Mouse (Mus musculus) adrenal gland, adult (tissue): ENCODE data around the gene Eif5.
"Not testable (repeated sequence)": the region's sequence is repeated elsewhere in the genome, so short reads cannot be mapped to it uniquely, and the experiment has no call there.

Experiments
- DNase-seq, 2 experiments: peaks; one replicate each; pipeline ENCODE4 v3.0.0; 2022 to 2023; ENCODE audit warnings: low spot score in 1 of 2; ENCODE audit not compliant: inconsistent age in 2 of 2

Gene Eif5

GRCm38 (mm10) chr12:111537796-111538291, at the start of gene Eif5:
TSS of gene Eif5 (plus strand) at chr12:111538016.
- peak; percentile 99 to 100 for DNase-seq

GRCm38 (mm10) chr12:111489261-111489865, 48.5 kb upstream of the Eif5 start:
- DNase-seq: no peak

- DNase-seq: peak in 1 of 2 experiments; percentile 62
These were observed 42.9 kb upstream of the Eif5 start for GRCm38 (mm10) chr12:111494931-111495330.

- DNase-seq: no peak
These were observed 40.7 kb upstream of the Eif5 start for GRCm38 (mm10) chr12:111497076-111497475.

GRCm38 (mm10) chr12:111499617-111500016, 38.2 kb upstream of the Eif5 start:
- DNase-seq: no peak

- DNase-seq: no peak
These were observed 37.1 kb upstream of the Eif5 start for GRCm38 (mm10) chr12:111500725-111501124.

- no peak for DNase-seq
These were observed 34.7 kb upstream of the Eif5 start for GRCm38 (mm10) chr12:111503063-111503567.

GRCm38 (mm10) chr12:111503571-111503970, 34.2 kb upstream of the Eif5 start:
- DNase-seq: no peak

- peak; percentile 91 to 98 for DNase-seq
These were observed 32.9 kb upstream of the Eif5 start for GRCm38 (mm10) chr12:111504904-111505303.

GRCm38 (mm10) chr12:111507001-111507400, 30.8 kb upstream of the Eif5 start:
- no peak for DNase-seq

GRCm38 (mm10) chr12:111507962-111508361, 29.9 kb upstream of the Eif5 start:
- DNase-seq: peak; percentile 65 to 76

- DNase-seq: not testable (repeated sequence)
These were observed 29.4 kb upstream of the Eif5 start for GRCm38 (mm10) chr12:111508438-111508837.

GRCm38 (mm10) chr12:111512572-111513063, 25.2 kb upstream of the Eif5 start:
- peak in 1 of 2 experiments; percentile 53 for DNase-seq

GRCm38 (mm10) chr12:111513673-111514072, 24.1 kb upstream of the Eif5 start:
- peak; percentile 73 to 91 for DNase-seq

GRCm38 (mm10) chr12:111514231-111514792, 23.5 kb upstream of the Eif5 start:
- DNase-seq: peak; percentile 77 to 91

GRCm38 (mm10) chr12:111514874-111515649, 22.8 kb upstream of the Eif5 start:
- DNase-seq: no peak

GRCm38 (mm10) chr12:111515920-111516319, 21.9 kb upstream of the Eif5 start:
- DNase-seq: no peak

- DNase-seq: peak in 1 of 2 experiments; percentile 50
These were observed 21.0 kb upstream of the Eif5 start for GRCm38 (mm10) chr12:111516826-111517225.

- no peak for DNase-seq
These were observed 19.9 kb upstream of the Eif5 start for GRCm38 (mm10) chr12:111517901-111518300.

- no peak for DNase-seq
These were observed 19.4 kb upstream of the Eif5 start for GRCm38 (mm10) chr12:111518391-111518790.

GRCm38 (mm10) chr12:111519821-111520220, 18.0 kb upstream of the Eif5 start:
- no peak for DNase-seq
